Mouse (Mus musculus): Measurements from ENCODE around the gene Scamp3.

- TF ChIP-seq CTCF (IDR thresholded peaks at IDR 0.05; ENCODE audit: control insufficient read depth, insufficient read depth, insufficient replicate concordance, low read depth, low read length) (no peak), POLR2A (IDR thresholded peaks at IDR 0.05; ENCODE audit: control insufficient read depth, low read depth, low read length) (no peak)
These were observed 29.9 kb upstream of the Scamp3 start for GRCm38 (mm10) chr3:89147101-89147978.
